Mouse (Mus musculus) erythroblast, embryonic 14.5 days (primary cell): ENCODE measurements at regions not wholly inside any gene's neighbourhood (a gene's known extent, or its start where the extent isn't known, plus 50 kb on each side); places are given as distances from the start of the nearest gene placed in this dataset.
"Not testable (repeated sequence)": the region's sequence is repeated elsewhere in the genome, so short reads cannot be mapped to it uniquely, and the experiment has no call there.

Source experiments
- GATA1 ChIP-seq: IDR thresholded peaks from 2 replicates; pipeline ENCODE4 v1.6.1; 2012; ENCODE audit warnings: low read length, inconsistent platforms, mixed read lengths
- TAL1 ChIP-seq: IDR thresholded peaks from 3 replicates; pipeline ENCODE4 v1.6.1; 2012; ENCODE audit warnings: low read length, inconsistent platforms, mixed read lengths

DNA sequence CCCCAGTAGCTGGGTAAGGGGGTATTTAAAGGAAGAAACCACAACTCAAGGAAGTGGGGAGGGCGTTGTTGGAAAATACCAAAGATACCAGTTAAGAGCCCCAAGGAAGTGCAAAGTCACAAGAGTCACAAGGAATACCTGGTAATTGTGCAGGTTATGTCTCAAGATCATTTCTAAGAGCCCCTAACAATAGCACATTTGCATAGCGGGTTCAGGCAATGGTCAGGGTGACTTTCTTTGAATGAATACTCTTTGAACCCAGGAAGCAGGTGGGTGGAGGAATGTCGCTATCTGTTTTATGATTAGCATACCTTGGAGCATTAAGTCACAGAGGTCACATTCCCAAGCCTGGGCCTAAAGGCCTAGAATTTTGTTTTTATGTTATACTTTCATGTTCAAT is 186.7 kb downstream of the Opa1 start:
- TF ChIP-seq GATA1, TAL1: not testable (repeated sequence)
